ENCODE assay signal across 8 mouse cellular contexts in genomic region chr7:16404315-16405072, GRCm38 (mm10). TPM values are rescaled to one million over a fixed set of nuclear protein-coding genes. Genes with fewer than 3 reads are reported as not detected.
DNase-seq lines count a peak whose midpoint lies in the region; ATAC-seq and TF ChIP-seq lines count a peak whose summit lies in the region.

No protein-coding gene starts in this region.

- peaks cover 49% of the 10 kb centered on the region for H3K79me2 ChIP-seq in MEL (ENCODE audit: control insufficient read depth, insufficient read depth, low read length, poor library complexity)

- H3K4me2 ChIP-seq in heart, embryonic 11.5 days = peak overlapping the region; percentile 57
- peak overlapping the region; percentile 3; the same call in 1 of the 2 replicates for H3K4me2 ChIP-seq in forebrain, postnatal 0 days (ENCODE audit: low read depth)
- peak overlapping the region; percentile 89 for H3K4me2 ChIP-seq in liver, embryonic 12.5 days
- H3K4me2 ChIP-seq in stomach, postnatal 0 days (replicated peaks; ENCODE audit: low read depth) = no peak overlapping the region

- H3K27me3 ChIP-seq in heart, embryonic 11.5 days (ENCODE audit: control insufficient read depth, insufficient read depth, low read length) = no peaks in the 10 kb centered on the region
- H3K27me3 ChIP-seq in MEL (ENCODE audit: control insufficient read depth in 1 of 2, insufficient read depth in 2 of 2, low read length in 2 of 2) = no peaks in the 10 kb centered on the region
- H3K27me3 ChIP-seq in forebrain, postnatal 0 days (ENCODE audit: insufficient read depth, low read length) = no peaks in the 10 kb centered on the region
- H3K27me3 ChIP-seq in liver, embryonic 12.5 days (replicated peaks) = no peaks in the 10 kb centered on the region
- H3K27me3 ChIP-seq in stomach, postnatal 0 days (ENCODE audit: control insufficient read depth, insufficient read depth, low read length) = no peaks in the 10 kb centered on the region

- DNase-seq in heart, postnatal 4 days = no peak
- DNase-seq in MEL (ENCODE audit: low read depth, low spot score) = peak; percentile 59
- DNase-seq in forebrain, postnatal 0 days = no peak
- no peak for DNase-seq in stomach, postnatal 0 days (ENCODE audit: low spot score)
- DNase-seq in left cerebral cortex, adult 9 months (ENCODE audit: low spot score in 2 of 2) = no peak
- no peak for DNase-seq in right cerebral cortex, adult 18-20 months

- TF ChIP-seq EP300 in MEL (IDR thresholded peaks at IDR 0.05; ENCODE audit: low read depth in 1 of 2, low read length in 2 of 2) = no peak
- TF ChIP-seq EP300 in stomach, postnatal 0 days (optimal IDR thresholded peaks at IDR 0.05) = no peak

- H3K9ac ChIP-seq in heart, embryonic 11.5 days (ENCODE audit: low read depth, low read length) = peak overlapping the region; percentile 68; the same call in 1 of the 2 replicates
- peak overlapping the region; percentile 98 for H3K9ac ChIP-seq in MEL (ENCODE audit: control insufficient read depth, low read depth, low read length, poor library complexity, severe bottlenecking)
- no peak overlapping the region for H3K9ac ChIP-seq in forebrain, postnatal 0 days
- H3K9ac ChIP-seq in liver, embryonic 12.5 days = peak overlapping the region; percentile 75
- no peak overlapping the region for H3K9ac ChIP-seq in stomach, postnatal 0 days (ENCODE audit: low read length)

- TF ChIP-seq POLR2A in MEL (IDR thresholded peaks at IDR 0.05; ENCODE audit: control insufficient read depth in 1 of 2, insufficient read depth in 1 of 2, low read depth in 1 of 2, low read length in 2 of 2, poor library complexity in 1 of 2) = no peak

- H3K4me3 ChIP-seq in heart, embryonic 11.5 days (ENCODE audit: low read depth, low read length) = no peak overlapping the region
- H3K4me3 ChIP-seq in MEL (ENCODE audit: control insufficient read depth in 1 of 2, insufficient read depth in 1 of 2, low read depth in 2 of 2, low read length in 2 of 2) = peak overlapping the region; percentile 19 to 89; a peak in 3 of 4 replicates
- H3K4me3 ChIP-seq in forebrain, postnatal 0 days (ENCODE audit: low read depth, low read length) = no peak overlapping the region
- H3K4me3 ChIP-seq in liver, embryonic 12.5 days = peak overlapping the region; percentile 49
- H3K4me3 ChIP-seq in stomach, postnatal 0 days (ENCODE audit: low read depth, low read length) = no peak overlapping the region

- H3K27ac ChIP-seq in heart, embryonic 11.5 days (ENCODE audit: low read depth, low read length) = peak overlapping the region; percentile 95
- H3K27ac ChIP-seq in MEL (ENCODE audit: control insufficient read depth, low read depth, low read length) = peak overlapping the region; percentile 98
- peak overlapping the region; percentile 62 for H3K27ac ChIP-seq in forebrain, postnatal 0 days (ENCODE audit: low read depth, low read length)
- peak overlapping the region; percentile 100 for H3K27ac ChIP-seq in liver, embryonic 12.5 days
- H3K27ac ChIP-seq in stomach, postnatal 0 days (replicated peaks) = peak overlapping the region; percentile 96

- H3K4me1 ChIP-seq in heart, embryonic 11.5 days (ENCODE audit: control insufficient read depth, insufficient read depth, low read length) = peaks cover 35% of the 10 kb centered on the region
- H3K4me1 ChIP-seq in MEL (ENCODE audit: control insufficient read depth in 1 of 2, insufficient read depth in 2 of 2, low read length in 2 of 2) = peaks cover 9 to 35% of the 10 kb centered on the region in 2 experiments
- H3K4me1 ChIP-seq in forebrain, postnatal 0 days (ENCODE audit: insufficient read depth) = peaks cover 29% of the 10 kb centered on the region
- H3K4me1 ChIP-seq in liver, embryonic 12.5 days = peaks cover 64% of the 10 kb centered on the region
- H3K4me1 ChIP-seq in stomach, postnatal 0 days (replicated peaks; ENCODE audit: control insufficient read depth, insufficient read depth) = peaks cover 6% of the 10 kb centered on the region

- 74% methylated on average over 3 of the region's 3 CpGs for WGBS in heart, embryonic 11.5 days (ENCODE audit: insufficient replicate concordance)
- WGBS in forebrain, postnatal 0 days = 78% methylated on average over 3 of the region's 3 CpGs
- WGBS in liver, embryonic 12.5 days (ENCODE audit: insufficient replicate concordance) = 61% methylated on average over 3 of the region's 3 CpGs
- 47% methylated on average over 3 of the region's 3 CpGs for WGBS in stomach, postnatal 0 days

- ATAC-seq in heart, embryonic 11.5 days (replicated peaks; ENCODE audit: insufficient number of reproducible peaks, low FRiP score, low TSS enrichment) = no peak
- no peak for ATAC-seq in forebrain, postnatal 0 days
- ATAC-seq in liver, embryonic 12.5 days = no peak
- ATAC-seq in stomach, postnatal 0 days (ENCODE audit: low FRiP score, low TSS enrichment) = no peak

- TF ChIP-seq CTCF in MEL (IDR thresholded peaks at IDR 0.05 in 2 of 3, conservative IDR thresholded peaks at IDR 0.05 in 1 of 3; ENCODE audit: control insufficient read depth in 1 of 3, insufficient read depth in 1 of 3, low read depth in 2 of 3, low read length in 3 of 3, poor library complexity in 1 of 3, severe bottlenecking in 1 of 3) = no peak
- TF ChIP-seq CTCF in forebrain, postnatal 0 days (IDR thresholded peaks at IDR 0.05; ENCODE audit: low read depth) = no peak
- no peak for TF ChIP-seq CTCF in stomach, postnatal 0 days (IDR thresholded peaks at IDR 0.05; ENCODE audit: low read depth)

- no peaks in the 10 kb centered on the region for H3K9me3 ChIP-seq in heart, embryonic 11.5 days (replicated peaks; ENCODE audit: control insufficient read depth, low read length)
- H3K9me3 ChIP-seq in MEL (replicated peaks; ENCODE audit: insufficient read depth, low read length) = no peaks in the 10 kb centered on the region
- H3K9me3 ChIP-seq in forebrain, postnatal 0 days (ENCODE audit: low read length) = no peaks in the 10 kb centered on the region
- H3K9me3 ChIP-seq in liver, embryonic 12.5 days (replicated peaks) = no peaks in the 10 kb centered on the region
- H3K9me3 ChIP-seq in stomach, postnatal 0 days (ENCODE audit: control insufficient read depth, low read length) = no peaks in the 10 kb centered on the region

- TF ChIP-seq RAD21 in MEL (IDR thresholded peaks at IDR 0.05; ENCODE audit: low read depth, low read length) = no peak

- no peaks in the 10 kb centered on the region for H3K36me3 ChIP-seq in heart, embryonic 11.5 days (ENCODE audit: control insufficient read depth, insufficient read depth, low read length)
- peaks cover 0 to 22% of the 10 kb centered on the region in 2 experiments; a peak in 2 of 4 replicates for H3K36me3 ChIP-seq in MEL (ENCODE audit: control insufficient read depth in 1 of 2, insufficient read depth in 2 of 2, low read length in 2 of 2)
- H3K36me3 ChIP-seq in forebrain, postnatal 0 days (ENCODE audit: insufficient read depth) = no peaks in the 10 kb centered on the region
- peaks cover 39% of the 10 kb centered on the region for H3K36me3 ChIP-seq in liver, embryonic 12.5 days
- H3K36me3 ChIP-seq in stomach, postnatal 0 days (ENCODE audit: control insufficient read depth, insufficient read depth, low read length) = no peaks in the 10 kb centered on the region

TF ChIP-seq in MEL, 35 proteins besides CTCF, POLR2A, EP300 and RAD21:
- TF ChIP-seq JUND (IDR thresholded peaks at IDR 0.05; ENCODE audit: low read depth, low read length) = no peak
- no peak for TF ChIP-seq ZNF384 (IDR thresholded peaks at IDR 0.05; ENCODE audit: low read depth, low read length)
- no peak for TF ChIP-seq MEF2A (IDR thresholded peaks at IDR 0.05; ENCODE audit: extremely low read depth, insufficient replicate concordance, low read depth, low read length, poor library complexity, severe bottlenecking)
- no peak for TF ChIP-seq MXI1 (IDR thresholded peaks at IDR 0.05; ENCODE audit: low read depth, low read length)
- TF ChIP-seq TBP (IDR thresholded peaks at IDR 0.05; ENCODE audit: low read depth, low read length) = peak; percentile 51; the same call in 1 of the 2 replicates

RNA-seq across cellular contexts. Expression of gene Zc3h4, which starts 3.8 kb away (rescaled TPM):
- polyA plus RNA-seq in heart, embryonic 11.5 days (2014; fragmentation: Nextera tagmentation; extraction: Ambion mirVana) = 9.4 and 12.8 TPM in 2 replicates
- total RNA-seq in heart, postnatal 4 days (2021) = 10 to 100 TPM; 36.8 to 39.3 TPM
- total RNA-seq in MEL (2012; rRNA removed) = 32.2 and 32.9 TPM in 2 replicates
- polyA plus RNA-seq in MEL (2012; ENCODE audit: insufficient read depth in 1 of 2, insufficient read length in 2 of 2, low read depth in 1 of 2, low replicate concordance in 2 of 2, missing spikeins in 1 of 2) = 10 to 100 TPM; 59.4 to 71.8 TPM
- 36.7 and 57.5 TPM in 2 replicates for total RNA-seq in forebrain, postnatal 0 days (2014; rRNA removed)
- polyA plus RNA-seq in forebrain, postnatal 0 days (2015; fragmentation: Nextera tagmentation; extraction: Ambion mirVana) = 9.4 and 11.0 TPM in 2 replicates
- 14.5 and 17.6 TPM in 2 replicates for polyA plus RNA-seq in liver, embryonic 12.5 days (2016; fragmentation: Nextera tagmentation; extraction: Ambion mirVana)
- 5.9 and 6.2 TPM in 2 replicates for polyA plus RNA-seq in stomach, postnatal 0 days (2015; fragmentation: Nextera tagmentation; extraction: Ambion mirVana)

RNA-seq across cellular contexts. Expression of gene Sae1, which starts 16.9 kb away (rescaled TPM):
- polyA plus RNA-seq in heart, embryonic 11.5 days (2014; fragmentation: Nextera tagmentation; extraction: Ambion mirVana) = 222 and 243 TPM in 2 replicates
- total RNA-seq in heart, postnatal 4 days (2021) = 100 to 1,000 TPM; 105 to 110 TPM
- total RNA-seq in MEL (2012; rRNA removed) = 182 and 187 TPM in 2 replicates
- 100 to 1,000 TPM in 1 of 2 experiments, not detected in 1; 287 TPM for polyA plus RNA-seq in MEL (2012; ENCODE audit: insufficient read depth in 1 of 2, insufficient read length in 2 of 2, low read depth in 1 of 2, low replicate concordance in 2 of 2, missing spikeins in 1 of 2)
- total RNA-seq in forebrain, postnatal 0 days (2014; rRNA removed) = 114 and 122 TPM in 2 replicates
- 197 and 211 TPM in 2 replicates for polyA plus RNA-seq in forebrain, postnatal 0 days (2015; fragmentation: Nextera tagmentation; extraction: Ambion mirVana)
- 182 and 187 TPM in 2 replicates for polyA plus RNA-seq in liver, embryonic 12.5 days (2016; fragmentation: Nextera tagmentation; extraction: Ambion mirVana)
- 119 and 123 TPM in 2 replicates for polyA plus RNA-seq in stomach, postnatal 0 days (2015; fragmentation: Nextera tagmentation; extraction: Ambion mirVana)

RNA-seq across cellular contexts. Expression of gene Tmem160, which starts 48.1 kb away (rescaled TPM):
- 69.4 and 78.6 TPM in 2 replicates for polyA plus RNA-seq in heart, embryonic 11.5 days (2014; fragmentation: Nextera tagmentation; extraction: Ambion mirVana)
- total RNA-seq in heart, postnatal 4 days (2021) = 10 to 100 TPM; 70.3 to 77.9 TPM
- total RNA-seq in MEL (2012; rRNA removed) = 90.1 and 90.8 TPM in 2 replicates
- 10 to 100 TPM in 1 of 2 experiments, not detected in 1; 73.3 TPM for polyA plus RNA-seq in MEL (2012; ENCODE audit: insufficient read depth in 1 of 2, insufficient read length in 2 of 2, low read depth in 1 of 2, low replicate concordance in 2 of 2, missing spikeins in 1 of 2)
- total RNA-seq in forebrain, postnatal 0 days (2014; rRNA removed) = 40.1 and 61.2 TPM in 2 replicates
- polyA plus RNA-seq in forebrain, postnatal 0 days (2015; fragmentation: Nextera tagmentation; extraction: Ambion mirVana) = 105 and 130 TPM in 2 replicates
- 43.9 and 48.0 TPM in 2 replicates for polyA plus RNA-seq in liver, embryonic 12.5 days (2016; fragmentation: Nextera tagmentation; extraction: Ambion mirVana)
- polyA plus RNA-seq in stomach, postnatal 0 days (2015; fragmentation: Nextera tagmentation; extraction: Ambion mirVana) = 71.5 and 75.0 TPM in 2 replicates

Comparison
In these comparisons a context has a peak if more than half of its experiments do, and no peak if none do; other contexts are left out.
1. H3K4me3 ChIP-seq: peak in MEL (2 of 2) and liver, embryonic 12.5 days (single experiment); none in heart, embryonic 11.5 days (single experiment), forebrain, postnatal 0 days (single experiment) and stomach, postnatal 0 days (single experiment).
2. H3K9ac ChIP-seq: peak in heart, embryonic 11.5 days (single experiment), MEL (single experiment) and liver, embryonic 12.5 days (single experiment); none in forebrain, postnatal 0 days (single experiment) and stomach, postnatal 0 days (single experiment).
3. Peak in every context shown above with its lines, with median percentiles within 50 percentile points of each other: H3K27ac ChIP-seq.